Mouse (Mus musculus): ENCODE results near the gene Fyco1.

- no peak for TF ChIP-seq CTCF (IDR thresholded peaks at IDR 0.05; ENCODE audit: control insufficient read depth, insufficient read depth, insufficient replicate concordance, low read depth, low read length)
- TF ChIP-seq POLR2A (IDR thresholded peaks at IDR 0.05; ENCODE audit: control insufficient read depth, low read depth, low read length): no peak
These were observed 36.9 kb downstream of the Fyco1 start for GRCm38 (mm10) chr9:123814821-123815220.

All from testis, adult 2 months (tissue).